Mouse (Mus musculus) urinary bladder, postnatal 10 days (tissue): Measurements from ENCODE around the gene Cacng2.

ENCODE experiments used
- DNase-seq: peaks from one replicate; pipeline ENCODE4 v3.0.0; 2022; ENCODE audit warnings: low spot score

The Cacng2 gene

GRCm38 (mm10) chr15:78119704-78120103 lies at the start of gene Cacng2:
Cacng2 (minus strand) TSS chr15:78120028.
- DNase-seq, result peak; percentile 98

GRCm38 (mm10) chr15:78169566-78169965 lies 49.7 kb upstream of the Cacng2 start:
- no peak for DNase-seq

DNA sequence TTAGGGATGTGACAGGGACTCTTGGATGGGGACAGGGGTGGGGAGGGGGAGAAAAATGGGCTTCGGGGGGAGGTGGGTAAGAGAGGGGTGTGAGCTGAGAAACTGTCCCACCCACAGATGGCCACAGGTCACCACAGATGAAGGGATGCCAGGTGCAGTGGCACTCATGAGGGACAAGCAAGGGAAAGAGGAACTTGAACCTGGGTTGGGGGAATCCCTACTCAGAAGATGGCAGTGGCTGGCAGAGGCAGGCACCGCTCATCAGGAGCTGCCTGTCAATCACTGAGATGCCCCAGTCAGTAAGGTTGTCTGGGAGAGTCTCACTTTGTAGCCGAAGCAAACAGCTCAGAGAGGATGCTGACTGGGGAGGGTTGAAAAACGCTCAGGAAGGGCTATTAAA lies 45.5 kb upstream of the Cacng2 start:
- DNase-seq, result no peak

GRCm38 (mm10) chr15:78164466-78164865 lies 44.6 kb upstream of the Cacng2 start:
- no peak for DNase-seq

GRCm38 (mm10) chr15:78161946-78162345 lies 42.1 kb upstream of the Cacng2 start:
- DNase-seq, result no peak

- no peak for DNase-seq
Observed at GRCm38 (mm10) chr15:78158335-78158734, 38.5 kb upstream of the Cacng2 start.

GRCm38 (mm10) chr15:78157824-78158223 lies 38.0 kb upstream of the Cacng2 start:
- DNase-seq, result no peak

DNA sequence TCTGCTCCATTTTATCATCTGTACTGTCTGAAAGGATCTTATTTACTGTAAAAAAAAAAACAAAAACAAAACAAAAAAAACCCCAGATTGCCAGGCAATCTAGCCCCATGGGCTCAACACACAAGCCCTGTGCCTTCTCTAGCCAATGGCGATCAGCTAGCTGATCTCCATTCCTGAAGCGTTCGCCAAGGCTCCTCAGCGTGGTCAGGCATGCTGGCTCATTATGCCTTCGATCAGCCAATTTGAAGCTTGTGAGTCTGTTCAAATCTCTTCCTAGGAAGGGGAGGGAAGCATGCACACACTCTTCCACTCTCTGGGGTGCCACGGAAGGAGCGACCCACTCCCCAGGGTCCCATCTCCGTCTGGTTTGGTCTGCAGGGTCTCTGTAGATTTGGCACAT lies 37.5 kb upstream of the Cacng2 start:
- DNase-seq, result no peak

DNA sequence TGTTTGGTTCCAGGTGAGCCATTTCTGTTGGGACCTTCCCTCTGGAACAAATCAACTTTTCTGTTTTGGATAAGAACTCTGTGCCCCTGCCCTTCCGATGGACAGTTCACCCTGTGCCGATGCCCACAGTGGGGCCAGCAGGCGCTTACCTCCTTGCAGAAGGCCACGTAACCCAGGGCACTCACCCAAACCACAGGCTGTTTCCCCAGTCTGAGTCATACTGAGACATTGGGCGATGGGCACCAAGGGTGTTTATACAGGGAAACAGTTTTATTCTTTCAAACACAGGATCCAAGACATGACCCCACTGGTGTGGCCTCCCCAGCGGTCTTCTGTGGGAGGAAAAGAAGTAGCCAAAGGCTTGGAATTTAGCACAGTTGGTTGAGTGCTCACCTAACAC lies 35.6 kb upstream of the Cacng2 start:
- DNase-seq, result no peak

- DNase-seq, result no peak
Observed at GRCm38 (mm10) chr15:78153045-78153775, 33.4 kb upstream of the Cacng2 start.

GRCm38 (mm10) chr15:78148565-78148964 lies 28.7 kb upstream of the Cacng2 start:
- DNase-seq, result no peak

- DNase-seq, result no peak
Observed at GRCm38 (mm10) chr15:78140226-78140625, 20.4 kb upstream of the Cacng2 start.

GRCm38 (mm10) chr15:78134606-78135005 lies 14.8 kb upstream of the Cacng2 start:
- DNase-seq, result no peak

DNA sequence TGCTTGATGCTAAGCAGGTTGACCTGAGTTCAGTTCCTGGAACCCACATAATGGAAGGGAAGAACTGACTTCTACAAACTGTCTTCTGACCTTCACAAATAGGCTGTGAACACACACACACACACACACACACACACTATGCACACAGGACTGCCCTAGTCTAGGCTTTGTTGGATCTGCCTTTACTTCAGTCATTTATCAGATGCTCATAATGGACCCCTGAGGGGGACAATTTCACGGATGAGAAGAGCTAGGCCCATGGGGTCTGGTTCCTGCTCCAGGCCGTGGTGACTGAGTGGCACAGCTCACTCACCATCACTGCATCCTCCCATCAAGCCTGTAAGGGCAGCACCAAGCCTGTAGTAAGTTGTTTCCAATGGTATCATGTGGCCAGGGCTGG lies 13.6 kb upstream of the Cacng2 start:
- no peak for DNase-seq

- DNase-seq, result no peak
Observed at GRCm38 (mm10) chr15:78119248-78119647, 580 bp downstream of the Cacng2 start.

DNA sequence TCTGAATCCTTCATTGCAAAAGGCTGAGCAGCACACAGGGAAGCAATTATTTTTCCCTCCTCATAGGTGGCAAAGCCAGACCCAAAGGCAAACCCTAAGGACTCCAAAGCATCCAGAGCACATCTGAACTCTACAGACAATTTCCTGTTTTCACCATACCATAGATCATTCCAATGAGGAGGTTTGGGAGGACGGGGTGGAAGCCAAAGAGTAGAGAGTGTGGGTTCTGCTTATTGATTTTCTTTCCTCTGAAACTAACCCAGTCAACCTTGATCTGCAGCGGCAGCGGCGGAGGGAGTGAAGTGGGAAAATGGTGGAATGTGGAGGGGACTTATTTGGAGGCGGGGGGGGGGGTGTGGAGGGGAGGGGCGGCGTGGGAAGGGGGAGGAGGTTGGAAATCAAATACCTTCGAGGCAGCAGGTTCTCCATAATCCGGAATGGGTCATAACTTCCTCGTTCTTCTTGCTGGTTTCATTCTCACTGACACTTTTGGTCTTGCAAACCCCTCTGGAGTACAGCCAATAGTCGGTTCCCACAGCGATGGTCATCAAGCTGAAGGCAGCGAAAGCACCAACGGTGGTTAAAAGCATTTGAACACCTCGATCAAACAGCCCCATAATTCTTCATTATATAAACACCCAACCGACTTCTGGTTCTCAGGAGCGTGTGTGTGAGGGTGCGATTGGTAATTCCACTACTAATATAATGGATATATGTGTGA lies 1.4 kb downstream of the Cacng2 start:
- no peak for DNase-seq

DNA sequence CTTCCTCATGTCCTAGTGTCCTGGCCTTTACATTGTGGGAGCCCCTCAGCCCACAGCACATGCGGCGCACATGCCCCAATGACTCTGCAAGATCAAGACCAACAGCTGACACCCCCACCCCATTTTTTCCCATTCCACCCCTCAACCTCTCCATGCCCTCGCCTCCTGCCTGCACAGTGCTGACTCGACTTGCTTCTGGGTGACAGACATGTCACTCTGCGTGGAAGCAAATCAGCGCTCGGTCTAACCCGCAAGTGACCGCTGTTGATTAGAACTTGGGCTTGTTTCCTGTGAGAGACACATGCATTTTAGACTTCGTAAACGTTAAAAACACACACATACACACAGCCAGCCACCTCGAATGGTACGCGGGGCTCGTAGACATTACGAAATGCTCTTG lies 2.1 kb downstream of the Cacng2 start:
- DNase-seq, result no peak

DNA sequence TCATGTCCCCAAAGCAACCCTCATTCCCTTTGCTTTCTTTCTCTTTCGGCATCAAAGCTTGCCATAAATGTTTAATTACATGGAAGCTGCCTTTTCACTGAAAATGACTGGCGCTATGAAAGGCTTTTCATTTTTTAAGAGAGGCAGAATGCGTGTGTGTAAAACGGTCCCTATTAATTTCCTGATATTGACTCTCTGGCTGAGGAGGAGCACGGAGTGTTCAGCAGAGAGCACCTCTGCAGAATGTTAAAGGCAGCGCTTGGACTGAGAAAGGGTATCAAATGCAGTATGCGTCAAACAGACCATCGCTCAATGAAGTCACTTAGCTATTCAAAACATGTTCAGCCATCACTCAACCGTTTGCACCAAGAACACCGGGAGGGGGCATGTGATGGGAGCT lies 2.9 kb downstream of the Cacng2 start:
- no peak for DNase-seq

- DNase-seq, result no peak
Observed at GRCm38 (mm10) chr15:78116244-78116643, 3.6 kb downstream of the Cacng2 start.

DNA sequence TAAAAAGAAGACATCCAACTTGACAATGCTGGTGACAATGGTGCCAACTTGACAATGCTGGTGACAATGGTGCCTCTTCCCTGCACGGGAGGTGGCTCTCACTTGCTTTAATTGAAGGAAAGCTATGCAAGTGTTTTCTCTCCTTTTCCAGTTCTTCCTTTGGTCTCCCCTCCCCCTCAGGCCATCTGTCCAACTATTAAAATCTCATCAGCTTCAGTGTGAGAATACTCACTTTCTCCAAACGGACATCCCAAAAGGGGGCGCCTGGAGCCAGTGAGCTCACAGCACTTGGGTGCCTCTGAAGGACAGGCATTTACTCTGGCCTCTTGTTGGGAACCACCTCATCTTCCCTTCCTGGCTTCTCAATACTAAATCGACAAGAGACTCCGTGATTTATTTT lies 20.3 kb downstream of the Cacng2 start:
- DNase-seq, result no peak

- DNase-seq, result no peak
Observed at GRCm38 (mm10) chr15:78096004-78096403, 23.8 kb downstream of the Cacng2 start.

- no peak for DNase-seq
Observed at GRCm38 (mm10) chr15:78093597-78093996, 26.2 kb downstream of the Cacng2 start.

DNA sequence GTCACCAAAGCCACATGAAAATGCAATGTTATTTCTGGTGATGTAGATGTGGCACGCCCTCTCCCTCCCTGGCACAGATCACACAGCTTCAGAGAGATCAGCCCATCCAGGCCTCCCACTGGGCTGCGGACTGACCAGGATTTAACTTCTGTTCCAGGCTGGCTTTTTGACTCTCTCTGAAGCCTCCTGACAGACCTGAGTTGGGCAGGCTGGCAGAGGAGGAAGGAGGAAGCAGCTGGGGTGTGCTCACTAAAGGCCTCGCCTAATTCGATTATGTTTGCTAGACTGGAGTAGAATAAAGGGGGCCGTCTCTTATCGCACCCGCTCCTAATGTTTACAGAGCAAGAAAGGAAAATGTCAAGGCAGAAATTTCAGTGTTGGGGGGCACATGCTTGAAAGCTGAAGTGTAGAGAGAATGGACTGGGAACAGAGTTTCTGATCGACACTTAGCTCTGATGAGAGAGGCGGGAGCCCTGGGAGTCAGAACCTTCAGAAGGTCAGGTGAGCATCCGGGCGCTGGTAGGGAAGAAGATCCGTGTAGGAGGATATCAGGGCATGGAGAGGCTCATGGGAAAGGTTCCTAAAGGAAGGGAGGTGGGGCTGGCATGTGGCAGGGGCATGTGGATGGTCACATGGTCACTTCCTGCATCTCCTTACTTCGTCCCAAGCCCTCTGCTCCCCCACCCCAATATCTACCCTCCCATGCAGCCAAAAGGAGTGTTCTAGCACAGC lies 36.8 kb downstream of the Cacng2 start:
- no peak for DNase-seq
